ENCODE assay signal across 10 mouse cellular contexts in the genomic region with DNA sequence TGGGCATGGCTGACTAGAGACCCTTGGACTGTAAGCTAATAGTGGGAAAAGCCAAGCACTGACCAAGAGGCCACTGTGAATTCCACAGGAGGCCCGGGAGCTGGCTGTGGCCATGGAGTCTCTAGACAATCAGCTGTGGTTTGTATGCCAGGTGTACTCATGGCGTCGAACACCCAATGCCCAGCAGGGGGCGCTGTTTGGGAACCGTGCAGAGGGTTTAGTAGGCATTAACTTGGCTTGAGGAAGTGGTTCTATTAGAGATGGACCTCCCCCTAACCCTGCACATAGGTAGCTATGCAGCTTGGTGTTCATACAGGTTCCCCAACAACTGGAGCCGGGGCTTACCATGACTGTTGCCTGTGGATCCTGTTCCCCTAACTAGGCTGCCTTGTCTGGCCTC. TPM values are rescaled to one million over a fixed set of nuclear protein-coding genes. Genes with fewer than 3 reads are reported as not detected.
DNase-seq lines count a peak whose midpoint lies in the region; ATAC-seq and TF ChIP-seq lines count a peak whose summit lies in the region.
"Had no signal": no experiment of that assay in that cellular context is flagged by ENCODE, and none has a peak within 500 bp of the region (broad histone marks: within the 10 kb centered on the region; RNA-seq: fewer than 3 reads in every experiment).

No protein-coding gene starts in this region.

- H3K4me1 ChIP-seq in hindbrain, embryonic 11.5 days (replicated peaks; ENCODE audit: control insufficient read depth, insufficient read depth, low read length), result no peaks in the 10 kb centered on the region
- H3K4me1 ChIP-seq in hindbrain, embryonic 10.5 days (replicated peaks), result no peaks in the 10 kb centered on the region
- H3K4me1 ChIP-seq in heart, embryonic 11.5 days (ENCODE audit: control insufficient read depth, insufficient read depth, low read length), result no peaks in the 10 kb centered on the region
- H3K4me1 ChIP-seq in hindbrain, embryonic 14.5 days (replicated peaks; ENCODE audit: control insufficient read depth, insufficient read depth, low read length), result no peaks in the 10 kb centered on the region
- H3K4me1 ChIP-seq: limb, embryonic 15.5 days had no signal

- peak; percentile 50 for TF ChIP-seq CTCF in Patski (IDR thresholded peaks at IDR 0.05)

- 47% methylated on average over 6 of the region's 6 CpGs for WGBS in hindbrain, embryonic 11.5 days
- WGBS in hindbrain, embryonic 10.5 days, result 49% methylated on average over 6 of the region's 6 CpGs
- 42% methylated on average over 6 of the region's 6 CpGs for WGBS in heart, embryonic 11.5 days (ENCODE audit: insufficient replicate concordance)
- 47% methylated on average over 6 of the region's 6 CpGs for WGBS in hindbrain, embryonic 14.5 days

- CTCF ChIA-PET in Patski (lab: Charles Lee), result no interaction called here

- in situ Hi-C loops in Patski (cut with MboI; ENCODE audit: low pct_unique_long_range_greater_than_20kb), result no loop called here

- H3K4me3 ChIP-seq in hindbrain, embryonic 11.5 days (ENCODE audit: low read depth, low read length), result no peak overlapping the region
- H3K4me3 ChIP-seq in hindbrain, embryonic 10.5 days, result no peak overlapping the region
- no peak overlapping the region for H3K4me3 ChIP-seq in heart, embryonic 11.5 days (ENCODE audit: low read depth, low read length)
- H3K4me3 ChIP-seq in hindbrain, embryonic 14.5 days (replicated peaks; ENCODE audit: low read length), result no peak overlapping the region
- H3K4me3 ChIP-seq: limb, embryonic 15.5 days had no signal

- H3K9me3 ChIP-seq in hindbrain, embryonic 11.5 days (ENCODE audit: control insufficient read depth, low read length), result no peaks in the 10 kb centered on the region
- no peaks in the 10 kb centered on the region for H3K9me3 ChIP-seq in hindbrain, embryonic 10.5 days
- 0 out of 2 replicates have a peak, but pooled peaks cover 2% of the 10 kb centered on the region for H3K9me3 ChIP-seq in heart, embryonic 11.5 days (replicated peaks; ENCODE audit: control insufficient read depth, low read length)
- H3K9me3 ChIP-seq in hindbrain, embryonic 14.5 days (ENCODE audit: control insufficient read depth, low read length), result no peaks in the 10 kb centered on the region; the same call in 1 of the 2 replicates
- H3K9me3 ChIP-seq: limb, embryonic 15.5 days had no signal

- no peaks in the 10 kb centered on the region for H3K36me3 ChIP-seq in hindbrain, embryonic 11.5 days (ENCODE audit: control insufficient read depth, insufficient read depth, low read length)
- no peaks in the 10 kb centered on the region for H3K36me3 ChIP-seq in hindbrain, embryonic 10.5 days
- no peaks in the 10 kb centered on the region for H3K36me3 ChIP-seq in heart, embryonic 11.5 days (ENCODE audit: control insufficient read depth, insufficient read depth, low read length)
- no peaks in the 10 kb centered on the region for H3K36me3 ChIP-seq in hindbrain, embryonic 14.5 days (replicated peaks; ENCODE audit: control insufficient read depth, insufficient read depth)
- H3K36me3 ChIP-seq: limb, embryonic 15.5 days had no signal

- POLR2A ChIA-PET in Patski (lab: Charles Lee), result interaction anchor here (0.7 kb wide), 1 partner anchor 197 kb away, joined by 3 read pairs; no protein-coding TSS in a partner anchor

- peak; percentile 25 for DNase-seq in hindbrain, embryonic 11.5 days (ENCODE audit: low spot score)
- DNase-seq in hindbrain, embryonic 10.5 days (ENCODE audit: low spot score), result no peak
- DNase-seq in Patski (ENCODE audit: low read depth, low spot score), result no peak
- peak; percentile 12 for DNase-seq in forelimb bud, embryonic 11.5 days (ENCODE audit: low read depth, low spot score)
- DNase-seq in urinary bladder, postnatal 10 days (ENCODE audit: low spot score), result no peak
- DNase-seq in hindbrain, embryonic 14.5 days (ENCODE audit: low spot score), result no peak

- H3K9ac ChIP-seq in hindbrain, embryonic 11.5 days (ENCODE audit: low read depth, low read length), result no peak overlapping the region
- H3K9ac ChIP-seq in heart, embryonic 11.5 days (ENCODE audit: low read depth, low read length), result no peak overlapping the region
- H3K9ac ChIP-seq in hindbrain, embryonic 14.5 days, result no peak overlapping the region
- H3K9ac ChIP-seq: limb, embryonic 15.5 days had no signal

- no peak for ATAC-seq in hindbrain, embryonic 11.5 days (ENCODE audit: low FRiP score)
- no peak for ATAC-seq in Patski
- peak; percentile 83 for ATAC-seq in monocyte, adult 5-6 weeks (replicated peaks; ENCODE audit: insufficient number of reproducible peaks, low FRiP score, low TSS enrichment, poor library complexity, severe bottlenecking)
- no peak for ATAC-seq in heart, embryonic 11.5 days (replicated peaks; ENCODE audit: insufficient number of reproducible peaks, low FRiP score, low TSS enrichment)
- ATAC-seq in hindbrain, embryonic 14.5 days (ENCODE audit: low FRiP score), result no peak

- H3K27ac ChIP-seq in hindbrain, embryonic 11.5 days (ENCODE audit: low read depth, low read length), result no peak overlapping the region
- no peak overlapping the region for H3K27ac ChIP-seq in hindbrain, embryonic 10.5 days
- H3K27ac ChIP-seq in heart, embryonic 11.5 days (ENCODE audit: low read depth, low read length), result no peak overlapping the region
- H3K27ac ChIP-seq in hindbrain, embryonic 14.5 days, result no peak overlapping the region
- H3K27ac ChIP-seq: limb, embryonic 15.5 days had no signal

- H3K4me2 ChIP-seq in hindbrain, embryonic 11.5 days (replicated peaks; ENCODE audit: low read depth, low read length), result no peak overlapping the region
- no peak overlapping the region for H3K4me2 ChIP-seq in heart, embryonic 11.5 days
- no peak overlapping the region for H3K4me2 ChIP-seq in hindbrain, embryonic 14.5 days (replicated peaks)
- H3K4me2 ChIP-seq: limb, embryonic 15.5 days had no signal

- no peaks in the 10 kb centered on the region for H3K27me3 ChIP-seq in hindbrain, embryonic 11.5 days (ENCODE audit: control insufficient read depth, insufficient read depth, low read length)
- H3K27me3 ChIP-seq in hindbrain, embryonic 10.5 days (ENCODE audit: insufficient read depth, poor library complexity, severe bottlenecking), result no peaks in the 10 kb centered on the region
- no peaks in the 10 kb centered on the region for H3K27me3 ChIP-seq in Patski
- no peaks in the 10 kb centered on the region for H3K27me3 ChIP-seq in heart, embryonic 11.5 days (ENCODE audit: control insufficient read depth, insufficient read depth, low read length)
- H3K27me3 ChIP-seq in hindbrain, embryonic 14.5 days (ENCODE audit: control insufficient read depth, insufficient read depth, low read length), result no peaks in the 10 kb centered on the region
- H3K27me3 ChIP-seq: limb, embryonic 15.5 days had no signal

RNA-seq across cellular contexts. Expression of a gene that starts 17.7 kb away (rescaled TPM):
- 0.20 TPM in 1 of 2 replicates, not detected in the other for polyA plus RNA-seq in hindbrain, embryonic 11.5 days (2014; fragmentation: Nextera tagmentation; extraction: Ambion mirVana)
- not detected in 2 replicates for polyA plus RNA-seq in hindbrain, embryonic 10.5 days (2016; fragmentation: Nextera tagmentation; extraction: Ambion mirVana)
- not detected for polyA plus RNA-seq in Patski (2021)
- 0.19 to 3.1 TPM (median 1.2 TPM) in 3 replicates for total RNA-seq in monocyte, adult 5-6 weeks (2017)
- not detected in 2 replicates for polyA plus RNA-seq in heart, embryonic 11.5 days (2014; fragmentation: Nextera tagmentation; extraction: Ambion mirVana)
- polyA plus RNA-seq in hindbrain, embryonic 14.5 days (2014; fragmentation: Nextera tagmentation; extraction: Ambion mirVana), result 0.22 TPM in 1 of 2 replicates, not detected in the other
- polyA plus RNA-seq: limb, embryonic 15.5 days had no signal

RNA-seq across cellular contexts. Expression of a gene that starts 18.2 kb away (rescaled TPM):
- polyA plus RNA-seq in hindbrain, embryonic 11.5 days (2014; fragmentation: Nextera tagmentation; extraction: Ambion mirVana), result not detected in 2 replicates
- polyA plus RNA-seq in hindbrain, embryonic 10.5 days (2016; fragmentation: Nextera tagmentation; extraction: Ambion mirVana), result not detected in 2 replicates
- polyA plus RNA-seq in Patski (2021), result not detected
- not detected in 3 replicates for total RNA-seq in monocyte, adult 5-6 weeks (2017)
- not detected in 2 replicates for polyA plus RNA-seq in heart, embryonic 11.5 days (2014; fragmentation: Nextera tagmentation; extraction: Ambion mirVana)
- not detected in 2 replicates for polyA plus RNA-seq in hindbrain, embryonic 14.5 days (2014; fragmentation: Nextera tagmentation; extraction: Ambion mirVana)
- polyA plus RNA-seq: cortical plate, adult 2 months had no signal

RNA-seq across cellular contexts. Expression of a gene that starts 42.4 kb away (rescaled TPM):
- polyA plus RNA-seq in hindbrain, embryonic 11.5 days (2014; fragmentation: Nextera tagmentation; extraction: Ambion mirVana), result 0.34 and 0.73 TPM in 2 replicates
- polyA plus RNA-seq in hindbrain, embryonic 10.5 days (2016; fragmentation: Nextera tagmentation; extraction: Ambion mirVana), result 0.59 TPM in 1 of 2 replicates, not detected in the other
- 0.26 TPM for polyA plus RNA-seq in Patski (2021)
- not detected in 3 replicates for total RNA-seq in monocyte, adult 5-6 weeks (2017)
- 1.1 and 1.2 TPM in 2 replicates for polyA plus RNA-seq in heart, embryonic 11.5 days (2014; fragmentation: Nextera tagmentation; extraction: Ambion mirVana)
- 2.2 and 2.4 TPM in 2 replicates for polyA plus RNA-seq in hindbrain, embryonic 14.5 days (2014; fragmentation: Nextera tagmentation; extraction: Ambion mirVana)

RNA-seq across cellular contexts. Expression of a gene that starts 50.1 kb away (rescaled TPM):
- not detected in 2 replicates for polyA plus RNA-seq in hindbrain, embryonic 11.5 days (2014; fragmentation: Nextera tagmentation; extraction: Ambion mirVana)
- not detected in 2 replicates for polyA plus RNA-seq in hindbrain, embryonic 10.5 days (2016; fragmentation: Nextera tagmentation; extraction: Ambion mirVana)
- polyA plus RNA-seq in Patski (2021), result not detected
- total RNA-seq in monocyte, adult 5-6 weeks (2017), result not detected in 3 replicates
- polyA plus RNA-seq in heart, embryonic 11.5 days (2014; fragmentation: Nextera tagmentation; extraction: Ambion mirVana), result not detected in 2 replicates
- not detected in 2 replicates for polyA plus RNA-seq in hindbrain, embryonic 14.5 days (2014; fragmentation: Nextera tagmentation; extraction: Ambion mirVana)
- polyA plus RNA-seq: limb, embryonic 15.5 days had no signal

RNA-seq across cellular contexts. Expression of a gene that starts 54.7 kb away (rescaled TPM):
- 0.39 and 0.42 TPM in 2 replicates for polyA plus RNA-seq in hindbrain, embryonic 11.5 days (2014; fragmentation: Nextera tagmentation; extraction: Ambion mirVana)
- 0.72 and 0.93 TPM in 2 replicates for polyA plus RNA-seq in hindbrain, embryonic 10.5 days (2016; fragmentation: Nextera tagmentation; extraction: Ambion mirVana)
- polyA plus RNA-seq in Patski (2021), result 8.5 TPM
- 2.3 TPM in 1 of 3 replicates, not detected in the others for total RNA-seq in monocyte, adult 5-6 weeks (2017)
- 0.49 and 0.56 TPM in 2 replicates for polyA plus RNA-seq in heart, embryonic 11.5 days (2014; fragmentation: Nextera tagmentation; extraction: Ambion mirVana)
- 0.65 and 2.1 TPM in 2 replicates for polyA plus RNA-seq in hindbrain, embryonic 14.5 days (2014; fragmentation: Nextera tagmentation; extraction: Ambion mirVana)

Comparison
In these comparisons a context has a peak if more than half of its experiments do, and no peak if none do; other contexts are left out.
1. DNase-seq: peak in hindbrain, embryonic 11.5 days (single experiment) and forelimb bud, embryonic 11.5 days (single experiment); none in hindbrain, embryonic 10.5 days (single experiment), Patski (single experiment), urinary bladder, postnatal 10 days (single experiment) and hindbrain, embryonic 14.5 days (single experiment).